Mouse (Mus musculus) C2C12 (cell line): ENCODE results near the gene Gde1.

Experiments
- CTCF ChIP-seq: IDR thresholded peaks from one replicate; pipeline ENCODE4 v1.5.1; 2011; ENCODE audit not compliant: control insufficient read depth, insufficient read depth, insufficient read length
- MYOG ChIP-seq: IDR thresholded peaks from one replicate; pipeline ENCODE4 v1.6.1; 2011; ENCODE audit not compliant: control insufficient read depth, insufficient read length; ENCODE audit errors: extremely low read depth
- USF1 ChIP-seq: IDR thresholded peaks from one replicate; pipeline ENCODE4 v1.6.1; 2011; ENCODE audit warnings: low read depth, mild to moderate bottlenecking, control low read depth, moderate library complexity

DNA sequence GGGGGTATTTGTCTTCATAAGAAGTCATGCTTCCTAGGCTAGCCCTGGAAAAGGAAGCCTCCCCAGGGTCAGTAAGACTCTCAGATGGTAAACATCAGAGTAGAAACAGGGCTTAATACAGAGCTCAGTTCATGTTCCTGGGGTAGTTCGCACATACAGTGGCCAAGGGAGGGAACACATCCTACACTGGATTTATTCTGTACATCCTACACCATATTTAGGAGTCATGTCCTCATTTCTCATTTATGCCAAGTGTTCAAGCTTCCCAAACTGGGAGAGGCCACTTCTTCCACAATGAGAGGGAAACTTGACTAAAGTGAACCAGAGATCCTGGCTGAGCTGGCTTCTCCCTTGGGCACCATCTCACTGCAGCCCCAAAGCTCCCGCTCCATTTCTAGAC lies 37.8 kb downstream of the Gde1 start:
- no peak for TF ChIP-seq USF1
- TF ChIP-seq CTCF, result no peak
- no peak for TF ChIP-seq MYOG
